Mouse (Mus musculus) erythroblast, embryonic 14.5 days (primary cell): Measurements from ENCODE around the gene D030056L22Rik.

Experiments
- GATA1 ChIP-seq: IDR thresholded peaks from 2 replicates; pipeline ENCODE4 v1.6.1; 2012; ENCODE audit warnings: low read length, inconsistent platforms, mixed read lengths
- TAL1 ChIP-seq: IDR thresholded peaks from 3 replicates; pipeline ENCODE4 v1.6.1; 2012; ENCODE audit warnings: low read length, inconsistent platforms, mixed read lengths

GRCm38 (mm10) chr19:18712866-18713300 is at the start of gene D030056L22Rik:
- TF ChIP-seq GATA1 (no peak), TAL1 (no peak)
